Mouse (Mus musculus) C2C12 (cell line): ENCODE data around the gene Wipf2.

Experiments used
- CEBPB ChIP-seq: IDR thresholded peaks from one replicate; pipeline ENCODE4 v1.6.1; 2011; ENCODE audit warnings: low read depth, mild to moderate bottlenecking, control low read depth, moderate library complexity
- CTCF ChIP-seq: IDR thresholded peaks from one replicate; pipeline ENCODE4 v1.5.1; 2011; ENCODE audit not compliant: control insufficient read depth, insufficient read depth, insufficient read length
- MAX ChIP-seq: IDR thresholded peaks from one replicate; pipeline ENCODE4 v1.6.1; 2011; ENCODE audit warnings: mild to moderate bottlenecking, control low read depth
- MYOD1 ChIP-seq: IDR thresholded peaks from one replicate; pipeline ENCODE4 v1.6.1; 2011; ENCODE audit warnings: low read depth; ENCODE audit not compliant: control insufficient read depth, insufficient read length
- MYOG ChIP-seq: IDR thresholded peaks from one replicate; pipeline ENCODE4 v1.6.1; 2011; ENCODE audit not compliant: control insufficient read depth, insufficient read length; ENCODE audit errors: extremely low read depth

DNA sequence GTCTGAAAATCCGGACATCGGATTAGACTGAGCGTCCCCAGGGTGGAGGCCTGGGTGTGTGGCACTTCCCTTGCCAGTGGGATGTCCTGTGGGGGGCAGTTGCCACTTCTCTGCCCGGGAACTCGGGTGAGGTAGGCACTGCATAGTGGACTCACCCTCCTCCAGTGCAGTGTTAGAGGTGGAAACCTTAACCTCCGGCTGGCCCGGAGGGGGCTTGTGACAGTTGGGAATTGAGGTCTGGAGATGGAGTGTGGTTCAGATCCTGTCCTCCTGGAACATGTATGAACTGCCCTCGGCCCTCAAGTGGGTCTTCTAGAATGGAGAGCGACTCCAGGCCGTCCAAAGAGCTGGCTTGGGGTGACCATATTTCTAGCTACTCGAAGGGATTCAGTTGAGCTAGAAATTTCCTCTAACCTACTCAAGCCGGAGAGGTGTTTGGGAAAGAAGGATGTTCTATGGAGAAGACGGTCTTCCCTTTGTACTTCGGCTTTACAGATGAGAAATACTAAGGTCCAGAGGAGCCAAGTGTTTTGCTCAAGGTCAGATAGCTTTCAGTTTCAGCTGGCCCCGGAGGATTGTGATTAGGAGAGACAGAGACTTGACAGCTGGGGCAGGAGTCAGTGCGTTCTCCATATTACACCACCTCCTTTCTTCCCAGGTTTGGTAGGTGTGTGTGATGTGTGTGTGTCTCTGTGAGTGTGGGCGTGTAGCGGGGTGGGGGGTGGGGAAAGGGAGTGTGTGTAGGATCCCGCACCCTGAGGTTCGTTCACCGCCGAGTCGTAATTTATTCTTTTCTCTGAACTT is 73.4 kb downstream of the Wipf2 start:
- TF ChIP-seq MYOD1 (no peak), CTCF (no peak), MAX (no peak), MYOG (no peak), CEBPB (no peak)
